Mouse (Mus musculus): ENCODE measurements around the gene Uba3.
A peak's percentile ranks its signal among the peaks of the same experiment; 100 is the strongest.

Gene Uba3

GRCm38 (mm10) chr6:97205439-97205885, at the start of gene Uba3:
Uba3 (minus strand) TSS chr6:97205647.
- peak; percentile 99 for DNase-seq

GRCm38 (mm10) chr6:97252711-97253221, 47.3 kb upstream of the Uba3 start, which contains the start of gene Lmod3:
Lmod3 (minus strand) TSS chr6:97252759.
- no peak for DNase-seq

- DNase-seq, result no peak
Observed at GRCm38 (mm10) chr6:97252086-97252485, 46.6 kb upstream of the Uba3 start.

- peak; percentile 9 for DNase-seq
Observed at GRCm38 (mm10) chr6:97250966-97251365, 45.5 kb upstream of the Uba3 start.

- DNase-seq, result no peak
Observed at GRCm38 (mm10) chr6:97245200-97245599, 39.8 kb upstream of the Uba3 start.

GRCm38 (mm10) chr6:97242522-97242921, 37.1 kb upstream of the Uba3 start:
- no peak for DNase-seq

GRCm38 (mm10) chr6:97240092-97240491, 34.6 kb upstream of the Uba3 start:
- DNase-seq, result no peak

- no peak for DNase-seq
Observed at GRCm38 (mm10) chr6:97239360-97239759, 33.9 kb upstream of the Uba3 start.

GRCm38 (mm10) chr6:97236088-97236487, 30.6 kb upstream of the Uba3 start:
- no peak for DNase-seq

- DNase-seq, result no peak
Observed at GRCm38 (mm10) chr6:97234911-97235668, 29.6 kb upstream of the Uba3 start.

GRCm38 (mm10) chr6:97227067-97227847, 21.8 kb upstream of the Uba3 start:
- no peak for DNase-seq

GRCm38 (mm10) chr6:97226083-97226491, 20.6 kb upstream of the Uba3 start:
- no peak for DNase-seq

GRCm38 (mm10) chr6:97224505-97224904, 19.1 kb upstream of the Uba3 start:
- DNase-seq, result no peak

- DNase-seq, result no peak
Observed at GRCm38 (mm10) chr6:97223566-97223965, 18.1 kb upstream of the Uba3 start.

- no peak for DNase-seq
Observed at GRCm38 (mm10) chr6:97222931-97223467, 17.6 kb upstream of the Uba3 start.

- DNase-seq, result no peak
Observed at GRCm38 (mm10) chr6:97222321-97222720, 16.9 kb upstream of the Uba3 start.

- DNase-seq, result no peak
Observed at GRCm38 (mm10) chr6:97221205-97222025, 16.0 kb upstream of the Uba3 start.

- DNase-seq, result no peak
Observed at GRCm38 (mm10) chr6:97220672-97221071, 15.2 kb upstream of the Uba3 start.

GRCm38 (mm10) chr6:97216154-97216821, 10.8 kb upstream of the Uba3 start:
- DNase-seq, result no peak

- peak; percentile 79 for DNase-seq
Observed at GRCm38 (mm10) chr6:97211981-97212380, 6.5 kb upstream of the Uba3 start.

- no peak for DNase-seq
Observed at GRCm38 (mm10) chr6:97210962-97211601, 5.6 kb upstream of the Uba3 start.

Measured in cerebellum, adult 11-12 months (tissue).